In the genomic region with DNA sequence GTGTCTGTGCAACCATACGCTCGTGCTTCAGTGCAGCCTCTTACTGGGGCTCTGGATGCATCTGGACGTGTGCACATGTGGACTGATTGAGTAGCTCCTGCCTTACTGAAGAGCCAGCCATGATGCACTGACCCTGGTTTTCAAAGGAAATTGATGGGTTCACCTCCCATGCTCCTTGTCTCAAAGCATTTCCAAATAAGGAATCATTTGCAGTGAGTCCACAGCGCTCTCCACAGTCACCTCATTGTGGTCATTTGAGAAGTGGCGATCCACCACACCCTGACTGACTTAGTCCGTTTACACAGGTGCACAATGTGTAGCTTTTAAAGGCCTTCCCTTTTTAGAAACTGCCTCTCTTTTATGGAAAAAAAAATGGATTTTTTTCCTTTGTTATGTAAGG, we compare ENCODE assay signal across 16 mouse cellular contexts.
DNase-seq lines count a peak whose midpoint lies in the region; ATAC-seq and TF ChIP-seq lines count a peak whose summit lies in the region.
"Had no signal": no experiment of that assay in that cellular context is flagged by ENCODE, and none has a peak within 500 bp of the region (broad histone marks: within the 10 kb centered on the region; RNA-seq: fewer than 3 reads in every experiment).

No protein-coding gene starts in this region.

- H3K9me3 ChIP-seq in kidney, embryonic 16.5 days (ENCODE audit: low read length) = no peaks in the 10 kb centered on the region
- no peaks in the 10 kb centered on the region for H3K9me3 ChIP-seq in midbrain, embryonic 15.5 days
- H3K9me3 ChIP-seq in midbrain, embryonic 16.5 days (replicated peaks; ENCODE audit: control insufficient read depth, low read length, poor library complexity, severe bottlenecking) = no peaks in the 10 kb centered on the region
- no peaks in the 10 kb centered on the region for H3K9me3 ChIP-seq in stomach, embryonic 16.5 days (replicated peaks; ENCODE audit: control insufficient read depth, low read length)
- H3K9me3 ChIP-seq: forebrain, embryonic 15.5 days; hindbrain, embryonic 15.5 days had no signal

- no peak for DNase-seq in kidney, adult 2 months
- DNase-seq in embryo, embryonic 10.5 days (ENCODE audit: low spot score) = peak; percentile 42
- no peak for DNase-seq in right cerebral cortex, postnatal 4 days
- DNase-seq: cerebellum, adult 11 months; heart, adult 18-20 months; liver; lung, adult 2 months; right cerebral cortex, postnatal 25 days had no signal

- H3K36me3 ChIP-seq in kidney, embryonic 16.5 days (ENCODE audit: insufficient read depth, low read length) = no peaks in the 10 kb centered on the region
- no peaks in the 10 kb centered on the region for H3K36me3 ChIP-seq in kidney, adult 2 months (ENCODE audit: control insufficient read depth, insufficient read depth, low read length)
- no peaks in the 10 kb centered on the region for H3K36me3 ChIP-seq in midbrain, embryonic 15.5 days (replicated peaks)
- no peaks in the 10 kb centered on the region for H3K36me3 ChIP-seq in midbrain, embryonic 16.5 days (ENCODE audit: control insufficient read depth, insufficient read depth, low read length)
- no peaks in the 10 kb centered on the region for H3K36me3 ChIP-seq in stomach, embryonic 16.5 days (ENCODE audit: control insufficient read depth, insufficient read depth, low read length)
- H3K36me3 ChIP-seq: forebrain, embryonic 15.5 days; hindbrain, embryonic 15.5 days had no signal

- peaks cover 79% of the 10 kb centered on the region for H3K4me1 ChIP-seq in kidney, embryonic 16.5 days (ENCODE audit: insufficient read depth, low read length)
- H3K4me1 ChIP-seq in kidney, adult 2 months (ENCODE audit: control insufficient read depth, insufficient read depth, low read length) = peaks cover 10% of the 10 kb centered on the region; the same call in 1 of the 2 replicates
- H3K4me1 ChIP-seq in midbrain, embryonic 15.5 days = peaks cover 30% of the 10 kb centered on the region
- peaks cover 30% of the 10 kb centered on the region for H3K4me1 ChIP-seq in midbrain, embryonic 16.5 days (ENCODE audit: control insufficient read depth, insufficient read depth, low read length)
- H3K4me1 ChIP-seq in stomach, embryonic 16.5 days (ENCODE audit: control insufficient read depth, insufficient read depth, low read length) = 0 out of 2 replicates have a peak, but pooled peaks cover 9% of the 10 kb centered on the region

- no peaks in the 10 kb centered on the region for H3K27me3 ChIP-seq in kidney, embryonic 16.5 days (ENCODE audit: insufficient read depth, low read length)
- H3K27me3 ChIP-seq in kidney, adult 2 months (replicated peaks; ENCODE audit: control insufficient read depth, insufficient read depth, low read length) = no peaks in the 10 kb centered on the region
- no peaks in the 10 kb centered on the region for H3K27me3 ChIP-seq in midbrain, embryonic 15.5 days (replicated peaks)
- no peaks in the 10 kb centered on the region for H3K27me3 ChIP-seq in midbrain, embryonic 16.5 days (ENCODE audit: control insufficient read depth, insufficient read depth, low read depth, low read length)
- H3K27me3 ChIP-seq in stomach, embryonic 16.5 days (ENCODE audit: control insufficient read depth, insufficient read depth, low read length) = no peaks in the 10 kb centered on the region
- H3K27me3 ChIP-seq: forebrain, embryonic 15.5 days; hindbrain, embryonic 15.5 days had no signal

- H3K9ac ChIP-seq in kidney, embryonic 16.5 days (replicated peaks; ENCODE audit: low read length) = no peak overlapping the region
- H3K9ac ChIP-seq in midbrain, embryonic 15.5 days = no peak overlapping the region
- H3K9ac ChIP-seq in midbrain, embryonic 16.5 days (ENCODE audit: low read depth, low read length) = no peak overlapping the region
- no peak overlapping the region for H3K9ac ChIP-seq in stomach, embryonic 16.5 days (ENCODE audit: low read length)
- H3K9ac ChIP-seq: forebrain, embryonic 15.5 days; hindbrain, embryonic 15.5 days had no signal

- TF ChIP-seq POLR2A in kidney, adult 2 months (IDR thresholded peaks at IDR 0.05; ENCODE audit: low read depth, low read length) = no peak

- ATAC-seq in kidney, embryonic 16.5 days (ENCODE audit: low FRiP score, low TSS enrichment) = peak; percentile 16; the same call in 1 of the 2 replicates
- no peak for ATAC-seq in midbrain, embryonic 15.5 days (replicated peaks)
- no peak for ATAC-seq in midbrain, embryonic 16.5 days
- 0 out of 2 replicates have a peak, but pooled peaks have one; percentile 54 for ATAC-seq in stomach, embryonic 16.5 days (ENCODE audit: insufficient read depth, low FRiP score)
- ATAC-seq in cerebellum, adult (ENCODE audit: insufficient number of reproducible peaks, low FRiP score, low TSS enrichment) = no peak
- ATAC-seq: CD4-positive, CD25-positive, alpha-beta regulatory T cell, adult 4 months; forebrain, embryonic 15.5 days had no signal

- H3K4me3 ChIP-seq in kidney, embryonic 16.5 days (ENCODE audit: low read length) = no peak overlapping the region
- no peak overlapping the region for H3K4me3 ChIP-seq in kidney, adult 2 months (ENCODE audit: insufficient read depth, low read depth, low read length)
- H3K4me3 ChIP-seq in midbrain, embryonic 15.5 days = no peak overlapping the region
- H3K4me3 ChIP-seq in midbrain, embryonic 16.5 days (ENCODE audit: low read depth, low read length) = no peak overlapping the region
- H3K4me3 ChIP-seq in stomach, embryonic 16.5 days (replicated peaks; ENCODE audit: low read length) = no peak overlapping the region
- H3K4me3 ChIP-seq: forebrain, embryonic 15.5 days; hindbrain, embryonic 15.5 days had no signal

- WGBS in kidney, embryonic 16.5 days = 31% methylated on average over 6 of the region's 6 CpGs
- whole genome bisulfite sequencing in kidney, adult 2 months = 86% methylated on average over 6 of the region's 6 CpGs
- 72% methylated on average over 6 of the region's 6 CpGs for WGBS in midbrain, embryonic 15.5 days
- WGBS in midbrain, embryonic 16.5 days = 68% methylated on average over 6 of the region's 6 CpGs
- WGBS in stomach, embryonic 16.5 days = 38% methylated on average over 6 of the region's 6 CpGs

- H3K4me2 ChIP-seq in kidney, embryonic 16.5 days (replicated peaks; ENCODE audit: low read depth, low read length) = no peak overlapping the region
- H3K4me2 ChIP-seq in midbrain, embryonic 15.5 days = no peak overlapping the region
- H3K4me2 ChIP-seq in midbrain, embryonic 16.5 days (ENCODE audit: low read length) = no peak overlapping the region
- H3K4me2 ChIP-seq in stomach, embryonic 16.5 days (ENCODE audit: low read depth, low read length) = no peak overlapping the region
- H3K4me2 ChIP-seq: forebrain, embryonic 15.5 days; hindbrain, embryonic 15.5 days had no signal

- no peak for TF ChIP-seq CTCF in kidney, adult 2 months (conservative IDR thresholded peaks at IDR 0.05; ENCODE audit: insufficient read depth, insufficient read length, low read depth, low read length)

- H3K27ac ChIP-seq in kidney, embryonic 16.5 days (ENCODE audit: low read length) = peak overlapping the region; percentile 76
- H3K27ac ChIP-seq in kidney, adult 2 months (ENCODE audit: insufficient read depth, low read depth, low read length) = no peak overlapping the region
- 0 out of 2 replicates have a peak overlapping the region, but pooled peaks have one; percentile 34 for H3K27ac ChIP-seq in midbrain, embryonic 15.5 days
- H3K27ac ChIP-seq in midbrain, embryonic 16.5 days (ENCODE audit: low read length) = no peak overlapping the region
- H3K27ac ChIP-seq in stomach, embryonic 16.5 days (ENCODE audit: low read length) = no peak overlapping the region
- H3K27ac ChIP-seq: forebrain, embryonic 15.5 days; hindbrain, embryonic 15.5 days had no signal

Comparison
In these comparisons a context has a peak if more than half of its experiments do, and no peak if none do; other contexts are left out.
1. H3K27ac ChIP-seq: peak in kidney, embryonic 16.5 days (single experiment) and midbrain, embryonic 15.5 days (single experiment); none in kidney, adult 2 months (single experiment), midbrain, embryonic 16.5 days (single experiment) and stomach, embryonic 16.5 days (single experiment).
2. ATAC-seq: peak in kidney, embryonic 16.5 days (single experiment) and stomach, embryonic 16.5 days (single experiment); none in midbrain, embryonic 15.5 days (single experiment), midbrain, embryonic 16.5 days (single experiment) and cerebellum, adult (single experiment).